Mouse (Mus musculus): ENCODE data around the gene Mtr.

DNA sequence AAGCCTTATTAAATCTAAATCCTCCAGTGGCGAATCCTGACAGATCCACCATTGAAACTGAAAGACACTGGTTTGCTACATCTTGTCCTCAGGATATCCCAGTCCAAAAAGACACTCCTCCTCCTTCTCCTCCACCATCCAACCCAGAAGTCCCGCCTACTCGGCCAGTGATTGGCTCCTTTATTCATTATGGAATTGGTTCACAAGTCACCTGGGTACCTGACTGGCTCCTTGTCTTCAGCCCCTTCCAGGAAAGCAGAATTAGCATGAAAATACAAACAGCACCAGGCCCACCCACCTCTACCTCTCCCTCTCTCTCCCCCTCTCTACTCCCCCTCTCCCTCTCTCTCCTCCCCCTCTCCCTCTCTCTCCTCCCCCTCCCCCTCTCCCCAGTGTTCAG lies 81.2 kb downstream of the Mtr start:
- TF ChIP-seq CTCF (IDR thresholded peaks at IDR 0.05; ENCODE audit: low read depth) (no peak), EP300 (IDR thresholded peaks at IDR 0.05; ENCODE audit: low read depth) (no peak)
